Mouse (Mus musculus) retina, postnatal 1 day (tissue): ENCODE measurements around the gene Shpk.

ENCODE experiments used
- DNase-seq: peaks from one replicate; pipeline ENCODE4 v3.0.0-alpha.2; 2012

Shpk gene

DNA sequence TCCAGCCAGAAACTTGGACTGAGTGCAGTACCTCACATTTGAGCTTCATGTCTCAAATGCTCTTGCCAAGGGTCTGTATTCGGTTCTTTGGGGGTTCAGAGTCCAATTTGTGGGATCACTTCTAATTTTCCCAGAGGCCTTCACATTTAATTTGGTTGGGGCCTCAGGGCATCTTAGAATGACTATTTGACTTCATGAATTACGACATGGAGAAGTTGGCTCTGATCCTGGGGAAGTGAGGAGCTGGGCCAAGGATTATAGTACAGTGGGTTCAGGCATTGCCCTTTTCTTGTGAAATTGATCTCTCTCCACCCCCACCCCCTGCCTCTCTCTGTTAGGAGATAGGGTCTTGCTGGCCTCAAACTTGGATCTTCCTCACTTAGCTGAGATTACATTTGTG lies 1.8 kb downstream of the Shpk start:
- DNase-seq, result no peak

GRCm38 (mm10) chr11:73201597-73201996 lies 2.3 kb downstream of the Shpk start:
- DNase-seq, result peak; percentile 54

DNA sequence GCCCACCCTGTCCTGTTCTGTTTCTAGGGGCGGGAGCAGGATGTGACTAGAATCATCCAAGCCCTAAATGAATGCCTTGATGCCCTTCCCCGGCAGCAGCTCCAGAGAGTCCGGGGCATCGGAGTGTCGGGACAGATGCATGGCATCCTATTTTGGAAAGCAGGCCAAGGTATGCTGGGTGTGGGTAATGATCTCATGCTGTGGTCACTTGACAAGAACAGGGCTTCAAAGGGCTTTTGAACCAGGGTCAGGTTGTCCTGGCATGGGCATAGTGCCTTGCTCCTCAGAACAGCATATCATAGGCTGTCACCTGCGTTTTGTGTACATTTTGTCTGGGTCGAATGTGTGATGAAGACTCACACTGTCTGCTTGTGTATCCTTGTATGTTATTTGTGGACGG lies 4.6 kb downstream of the Shpk start:
- no peak for DNase-seq

DNA sequence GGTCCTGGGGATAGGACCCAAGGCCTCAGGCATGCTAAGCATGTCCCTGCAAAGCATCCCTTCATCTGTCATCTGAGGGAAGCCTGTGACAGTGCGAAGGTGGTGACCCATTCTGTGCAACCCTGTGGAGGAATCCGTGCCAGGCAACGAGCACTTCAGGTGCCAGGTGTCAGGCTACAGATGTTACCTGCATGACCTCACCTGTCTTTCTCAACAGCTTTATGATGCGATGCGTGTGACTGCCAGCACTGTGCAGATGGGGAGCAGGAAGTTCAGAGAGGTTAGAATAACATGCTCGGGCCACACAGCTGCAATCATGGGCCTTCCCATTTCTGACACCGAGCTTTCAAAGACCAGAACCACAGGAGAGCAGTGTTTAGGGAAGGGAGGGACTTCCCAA lies 5.9 kb downstream of the Shpk start:
- no peak for DNase-seq

DNA sequence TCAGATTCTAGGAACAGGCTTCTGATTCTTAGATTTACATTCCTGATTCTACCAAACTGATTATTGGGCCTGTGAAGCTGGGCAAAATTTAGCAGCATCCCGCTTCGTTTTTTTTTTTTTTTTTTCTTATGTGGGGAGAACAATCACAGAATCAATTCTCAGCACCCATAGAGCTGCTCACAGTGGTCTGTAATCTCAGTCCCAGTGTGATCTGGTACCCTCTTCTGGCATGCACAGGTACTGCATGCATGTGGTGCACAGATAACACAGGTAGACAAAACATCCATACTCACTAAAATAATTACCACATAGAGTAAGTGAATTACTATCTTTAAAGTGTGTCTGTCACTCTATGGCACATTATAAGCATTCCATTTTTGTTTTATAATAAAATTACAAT lies 8.4 kb downstream of the Shpk start:
- no peak for DNase-seq

- no peak for DNase-seq
Measured at GRCm38 (mm10) chr11:73213956-73214355, 14.7 kb downstream of the Shpk start.

DNA sequence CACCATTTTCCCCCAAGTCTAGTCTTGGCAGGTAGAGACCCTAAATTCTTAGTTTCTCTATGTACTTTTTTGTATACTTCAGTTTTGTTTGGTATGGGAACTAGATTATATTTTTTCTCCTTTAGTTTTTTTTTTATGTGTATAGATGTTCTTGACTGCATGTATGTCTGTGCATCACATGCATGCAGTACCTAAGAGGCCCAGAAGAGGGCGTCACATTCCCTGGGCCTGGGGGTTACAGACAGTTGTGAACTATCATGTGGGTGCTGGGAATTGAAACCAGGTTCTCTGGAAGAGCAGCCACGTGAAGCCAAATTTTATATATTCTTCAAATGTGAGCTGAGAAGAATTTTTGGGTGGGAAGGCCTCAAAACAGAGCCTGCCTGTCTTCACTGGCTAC lies 20.4 kb downstream of the Shpk start:
- no peak for DNase-seq

GRCm38 (mm10) chr11:73220651-73221050 lies 21.4 kb downstream of the Shpk start:
- no peak for DNase-seq

DNA sequence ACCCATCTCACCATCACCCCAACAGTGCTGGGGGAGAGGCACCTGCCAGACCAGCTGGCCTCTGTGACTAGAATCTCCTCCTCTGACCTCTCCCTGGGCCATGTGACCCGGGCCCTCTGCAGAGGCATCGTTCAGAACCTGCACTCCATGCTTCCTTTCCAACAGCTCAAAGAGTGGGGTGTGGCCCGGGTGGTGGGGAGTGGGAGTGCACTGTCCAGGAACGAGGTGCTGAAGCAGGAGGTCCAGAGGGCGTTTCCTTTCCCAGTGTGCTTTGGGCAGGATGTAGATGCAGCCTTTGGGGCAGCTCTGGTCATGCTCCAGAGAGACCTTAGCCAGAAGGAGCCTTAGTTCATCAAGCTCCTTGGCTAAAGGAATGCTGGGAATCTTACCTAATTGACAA lies 23.6 kb downstream of the Shpk start:
- DNase-seq, result no peak

DNA sequence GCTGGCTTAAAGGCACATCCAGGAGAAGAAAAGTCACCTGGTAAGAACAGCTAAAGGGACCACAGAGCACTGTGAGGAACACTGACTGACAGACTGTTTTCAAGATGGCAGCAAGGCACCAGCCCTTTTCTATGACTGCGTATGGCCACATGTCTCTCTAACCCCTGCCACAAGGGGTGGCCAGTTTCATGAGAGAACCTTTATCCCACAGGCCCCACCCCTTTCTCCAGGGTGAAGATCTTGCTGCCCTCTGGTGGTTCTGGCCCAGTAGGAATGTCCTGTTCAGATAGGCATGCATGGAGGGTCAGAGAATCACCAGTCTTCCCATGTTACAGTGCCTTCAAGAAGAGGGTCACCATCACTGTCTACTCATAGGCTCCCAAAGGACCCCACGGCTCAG lies 24.7 kb downstream of the Shpk start:
- no peak for DNase-seq

DNA sequence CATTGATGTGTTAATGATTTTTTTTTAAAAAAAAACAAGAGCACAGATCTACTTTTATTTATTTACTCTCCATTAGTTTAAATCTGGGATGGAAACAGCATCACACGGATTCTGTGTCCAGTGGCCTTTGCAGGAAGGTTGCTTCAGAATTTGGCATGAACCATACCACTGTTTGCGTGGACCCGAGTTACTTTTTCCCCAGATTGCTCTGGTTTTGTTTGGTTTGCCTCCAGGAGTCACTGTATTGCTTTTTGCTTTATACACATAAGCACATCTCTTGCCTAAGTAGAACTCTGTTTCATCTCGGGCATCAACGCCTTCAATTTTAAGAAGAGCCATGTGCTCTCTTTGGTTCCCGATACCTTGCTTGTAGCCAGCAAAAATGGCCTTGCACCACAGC lies 26.6 kb downstream of the Shpk start:
- no peak for DNase-seq

DNA sequence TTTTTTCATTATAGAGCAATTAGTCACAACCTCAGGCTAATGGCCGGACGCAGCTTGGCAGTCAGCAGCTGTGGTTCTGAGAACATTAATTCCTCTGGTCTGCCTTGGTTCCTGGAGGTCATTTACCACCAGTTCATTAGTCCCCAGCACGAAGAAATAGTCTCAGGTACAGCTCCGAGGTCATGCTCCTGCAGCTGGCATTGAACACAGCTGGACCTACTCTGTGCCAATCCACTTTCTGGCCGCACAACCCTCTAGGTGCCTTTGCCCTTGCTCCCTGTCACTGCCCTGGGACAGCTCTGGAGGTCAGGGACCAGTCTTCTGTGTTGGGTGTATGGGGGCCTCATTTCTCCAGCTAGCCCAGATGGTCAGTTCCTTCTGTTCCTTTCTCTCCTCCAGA lies 29.6 kb downstream of the Shpk start:
- no peak for DNase-seq

DNA sequence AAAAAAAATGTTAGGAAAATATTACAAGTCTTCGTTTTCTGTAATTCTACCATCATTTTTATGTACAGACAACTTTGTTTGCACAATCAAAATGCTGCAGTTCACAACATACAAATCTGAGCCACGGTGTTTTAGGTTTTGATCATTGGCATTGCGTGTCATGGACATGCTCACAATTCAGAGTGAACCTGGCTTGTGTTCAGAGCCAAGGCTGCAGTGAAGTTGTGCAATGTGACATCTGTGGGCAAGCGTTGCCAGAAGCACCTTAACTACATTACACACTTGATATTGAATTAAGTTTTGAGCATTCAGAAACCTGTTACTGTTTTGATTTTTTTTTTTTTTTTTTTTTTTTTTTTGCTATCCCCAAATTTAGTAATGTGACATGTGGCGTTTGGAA lies 30.8 kb downstream of the Shpk start:
- no peak for DNase-seq

DNA sequence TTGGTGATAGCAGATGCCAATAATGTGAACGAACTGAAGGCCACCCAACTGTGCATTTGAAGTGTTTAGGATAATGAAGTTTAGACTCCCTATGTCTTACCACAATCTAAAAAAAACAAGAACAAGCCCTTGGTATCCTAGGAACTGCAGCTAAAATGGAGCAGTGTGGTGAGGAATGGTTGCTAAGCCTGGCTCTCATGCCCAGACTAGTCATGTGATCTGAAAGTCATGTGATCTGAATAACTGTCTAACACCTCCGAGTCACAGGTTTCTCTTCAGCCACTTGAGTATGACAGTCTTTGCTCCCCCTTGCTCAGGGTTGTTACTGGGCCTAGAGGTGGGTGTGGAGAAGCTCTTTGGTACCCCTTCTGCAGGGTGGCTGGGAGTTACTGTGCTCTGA lies 33.3 kb downstream of the Shpk start:
- no peak for DNase-seq

GRCm38 (mm10) chr11:73233992-73234391 lies 34.7 kb downstream of the Shpk start, which contains the start of gene Trpv1:
Gene Trpv1, plus strand, starts transcription at chr11:73234292.
- no peak for DNase-seq

GRCm38 (mm10) chr11:73235990-73236701 lies 36.9 kb downstream of the Shpk start:
- DNase-seq, result no peak

DNA sequence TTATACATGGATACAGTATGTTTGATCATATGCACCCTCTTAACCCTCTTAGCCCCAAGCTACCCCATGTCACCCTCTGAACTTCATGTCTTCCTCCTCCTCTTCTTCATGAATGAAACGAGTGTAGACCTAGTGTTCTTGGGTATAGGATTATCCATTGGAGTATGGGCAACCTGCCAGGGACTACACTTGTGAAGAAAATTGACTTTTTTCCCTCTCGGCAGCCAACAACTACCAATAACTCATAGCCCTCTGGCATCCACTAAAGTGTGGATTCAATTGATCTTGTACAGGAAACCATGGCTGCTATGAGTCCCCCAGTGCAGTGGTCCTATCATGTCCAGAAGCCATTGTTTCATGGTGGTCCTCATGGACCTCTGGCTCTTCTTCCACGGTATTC lies 37.5 kb downstream of the Shpk start:
- no peak for DNase-seq

- DNase-seq, result no peak
Measured at GRCm38 (mm10) chr11:73242199-73242598, 42.9 kb downstream of the Shpk start.

DNA sequence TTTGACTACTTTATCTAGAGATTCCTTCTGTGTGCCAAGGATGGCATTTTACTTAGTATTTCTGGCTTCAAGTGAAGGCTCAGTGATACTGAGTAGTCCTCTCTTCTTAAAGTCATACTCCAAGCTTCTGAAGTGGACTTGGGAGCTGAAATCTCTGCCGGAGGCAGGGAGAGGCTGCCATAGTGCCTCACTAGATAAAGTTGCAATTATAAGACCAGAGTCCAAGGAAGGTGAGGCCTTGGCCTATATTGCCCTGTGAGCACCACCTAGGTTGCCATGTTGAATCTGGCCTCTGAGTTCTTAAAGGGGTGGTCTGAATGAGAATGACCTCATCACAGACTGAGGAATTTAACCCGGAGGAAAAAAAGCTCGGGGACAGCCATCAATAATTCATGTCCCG lies 43.5 kb downstream of the Shpk start:
- no peak for DNase-seq

DNA sequence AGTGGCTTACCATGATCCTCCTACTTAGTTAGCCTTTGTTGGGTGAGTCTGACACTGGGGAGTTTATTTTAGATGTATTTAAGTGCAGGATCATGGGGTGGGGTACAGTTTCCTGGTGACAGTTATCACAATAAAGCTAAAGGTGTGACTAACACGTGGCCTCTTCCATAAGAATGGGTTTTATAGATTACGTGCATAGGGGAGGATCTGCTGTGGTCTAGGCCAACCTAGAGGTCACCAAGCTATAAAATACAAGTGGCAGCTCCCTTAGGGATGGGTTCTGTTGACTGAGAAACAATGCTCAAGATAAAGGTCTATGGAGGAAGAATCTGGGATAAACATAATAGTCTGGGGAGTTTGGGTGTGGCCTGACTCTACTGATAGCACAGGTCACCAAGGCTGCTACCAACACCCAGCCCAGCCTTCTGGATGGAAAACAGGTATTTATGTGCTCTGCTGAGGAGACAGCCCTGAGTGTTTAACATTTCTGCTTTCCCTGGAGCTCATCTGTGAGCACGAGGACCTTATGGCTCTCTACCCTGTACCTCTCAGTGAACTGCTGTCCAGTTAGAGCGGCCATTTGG lies 58.2 kb downstream of the Shpk start:
- no peak for DNase-seq

DNA sequence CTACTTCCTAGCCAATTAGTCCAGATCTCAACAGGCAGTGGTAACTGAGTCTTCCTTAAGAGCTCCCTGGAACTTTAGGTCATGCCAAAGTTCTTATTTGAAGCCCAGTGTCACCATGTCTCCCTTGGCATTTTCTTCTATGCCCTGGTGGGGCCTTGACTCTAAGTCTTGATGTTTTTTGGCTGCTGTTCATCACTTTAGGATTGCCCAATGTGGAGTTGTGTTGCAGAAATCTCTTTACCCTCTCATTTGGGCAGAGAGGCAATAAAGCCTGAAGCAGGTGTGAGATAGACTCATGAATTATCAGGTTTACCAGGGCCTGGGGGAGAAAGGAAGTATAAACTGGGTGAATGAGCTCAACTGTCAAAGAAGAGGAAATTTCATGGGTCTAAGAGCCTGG lies 59.4 kb downstream of the Shpk start:
- DNase-seq, result no peak

- DNase-seq, result no peak
Measured at GRCm38 (mm10) chr11:73260457-73260856, 61.2 kb downstream of the Shpk start.

DNA sequence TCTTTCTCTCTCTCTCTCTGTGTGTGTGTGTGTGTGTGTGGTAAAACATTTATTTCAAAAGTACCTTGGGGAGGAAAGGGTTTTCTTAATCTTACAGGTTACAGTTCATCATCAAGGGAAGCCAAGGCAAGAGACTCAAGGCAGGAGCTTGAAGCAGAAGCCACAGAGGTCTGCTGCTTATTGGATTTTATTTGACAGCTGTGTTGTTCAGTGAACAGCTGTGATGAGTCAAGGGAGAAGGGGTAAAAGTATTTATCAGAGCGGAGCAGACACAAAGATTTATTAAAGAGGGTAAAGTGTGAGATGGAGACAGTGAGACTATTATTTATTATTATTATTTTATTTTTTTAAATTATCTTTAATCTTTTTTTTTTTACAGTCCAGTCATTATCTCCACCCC lies 62.1 kb downstream of the Shpk start:
- DNase-seq, result no peak

DNA sequence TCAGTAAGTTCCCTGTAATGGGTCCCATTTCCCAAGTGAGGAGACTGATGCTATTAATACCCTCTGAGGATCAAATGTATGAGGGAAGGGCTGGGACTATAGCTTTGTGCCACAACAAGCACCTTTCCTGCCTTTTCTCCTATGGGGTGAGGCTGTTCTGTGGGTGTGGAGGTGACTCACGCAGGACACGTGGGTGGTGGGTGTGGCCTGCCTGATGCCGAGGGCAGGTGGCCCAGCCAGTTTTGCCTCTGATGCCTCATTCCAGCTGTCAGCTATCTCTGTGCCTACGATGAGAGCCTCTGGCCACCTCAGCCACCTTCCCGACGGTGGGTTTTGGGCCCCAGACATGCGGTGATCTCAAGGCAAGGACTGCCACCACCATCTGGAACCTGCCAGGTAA lies 68.0 kb downstream of the Shpk start, which contains the start of gene Trpv3:
Gene Trpv3 (plus strand): TSS at position 122 of the 400 bp plus-strand sequence.
- DNase-seq, result no peak
